Mouse (Mus musculus): Measurements from ENCODE around the gene Fzd7. TPM values are rescaled to one million over a fixed set of nuclear protein-coding genes. Genes with fewer than 3 reads are reported as not detected.

Fzd7 gene
- polyA plus RNA-seq, 1 experiment from 2014 or later = 5.4 TPM

DNA sequence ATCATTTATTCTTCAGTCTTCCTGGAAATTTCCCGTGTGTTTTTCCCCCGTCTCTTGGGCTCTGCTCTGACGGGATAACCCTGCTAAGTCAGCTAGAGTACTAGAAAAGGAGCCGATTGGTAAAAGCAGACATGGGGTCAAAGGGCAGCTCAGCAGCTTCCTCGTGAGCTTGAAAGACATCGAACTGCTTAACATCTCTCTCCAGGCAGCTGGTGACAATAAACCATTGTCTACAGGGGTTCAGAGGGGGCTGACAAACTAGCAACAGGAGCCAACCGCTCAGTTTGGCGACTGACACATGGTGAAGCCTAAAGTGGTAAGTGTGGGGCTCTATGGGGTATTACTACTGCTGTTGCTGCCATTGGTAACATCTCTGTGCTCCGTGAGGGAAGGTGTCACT is 30.6 kb upstream of the Fzd7 start:
- H3K9ac ChIP-seq (ENCODE audit: low read length) = no peak overlapping the region
- H3K9me3 ChIP-seq (ENCODE audit: control insufficient read depth, low read length) = 0 out of 2 replicates have a peak, but pooled peaks cover 3% of the 10 kb centered on the region
- peaks cover 15% of the 10 kb centered on the region for H3K27me3 ChIP-seq (ENCODE audit: control insufficient read depth, insufficient read depth, low read length)
- H3K4me3 ChIP-seq (ENCODE audit: control insufficient read depth in 1 of 2, insufficient read depth in 1 of 2, low read depth in 1 of 2, low read length in 2 of 2) = no peak overlapping the region
- no peak for ATAC-seq (ENCODE audit: insufficient number of reproducible peaks, insufficient read depth, low FRiP score, low read depth)
- no peak overlapping the region for H3K4me2 ChIP-seq (ENCODE audit: low read length)
- H3K27ac ChIP-seq (replicated peaks in 1 of 2; ENCODE audit: control insufficient read depth in 1 of 2, insufficient read depth in 1 of 2, low read depth in 2 of 2, low read length in 2 of 2) = no peak overlapping the region
- 30% methylated on average over 9 of the region's 9 CpGs for WGBS
- H3K4me1 ChIP-seq (ENCODE audit: control insufficient read depth in 2 of 2, insufficient read depth in 2 of 2, low read length in 2 of 2) = peaks cover 1 to 3% of the 10 kb centered on the region in 2 experiments; a peak in 2 of 4 replicates
- no peaks in the 10 kb centered on the region for H3K36me3 ChIP-seq (ENCODE audit: control insufficient read depth, insufficient read depth, low read length)

DNA sequence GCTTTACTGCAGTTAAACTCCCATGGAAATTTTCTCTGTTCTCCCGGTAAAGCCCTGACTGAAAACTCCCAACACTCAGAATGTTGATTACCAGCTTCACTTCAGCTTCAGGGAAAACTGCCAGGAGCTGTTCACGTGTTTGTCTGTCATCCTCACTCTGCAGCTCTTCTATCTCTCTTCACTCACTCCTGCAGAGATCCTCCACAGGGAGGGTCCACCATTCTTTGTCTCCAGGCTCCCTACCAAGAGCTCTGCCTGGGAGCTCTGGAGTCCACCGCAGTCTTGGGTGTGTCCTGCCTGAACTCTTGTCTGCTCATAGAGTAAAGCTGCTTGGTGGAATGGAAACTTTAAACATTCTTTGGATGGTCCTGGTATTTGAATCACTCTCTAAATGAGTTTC is 25.4 kb upstream of the Fzd7 start:
- Histone ChIP-seq H3K9me3 (ENCODE audit: control insufficient read depth, low read length) (0 out of 2 replicates have a peak, but pooled peaks cover 3% of the 10 kb centered on the region), H3K27me3 (ENCODE audit: control insufficient read depth, insufficient read depth, low read length) (peaks cover 11% of the 10 kb centered on the region), H3K9ac (ENCODE audit: low read length) (no peak overlapping the region), H3K27ac (replicated peaks in 1 of 2; ENCODE audit: control insufficient read depth in 1 of 2, insufficient read depth in 1 of 2, low read depth in 2 of 2, low read length in 2 of 2) (no peak overlapping the region), H3K36me3 (ENCODE audit: control insufficient read depth, insufficient read depth, low read length) (no peaks in the 10 kb centered on the region), H3K4me1 (ENCODE audit: control insufficient read depth in 2 of 2, insufficient read depth in 2 of 2, low read length in 2 of 2) (peaks cover 2 to 10% of the 10 kb centered on the region in 2 experiments; a peak in 2 of 4 replicates), H3K4me3 (ENCODE audit: control insufficient read depth in 1 of 2, insufficient read depth in 1 of 2, low read depth in 1 of 2, low read length in 2 of 2) (no peak overlapping the region), H3K4me2 (ENCODE audit: low read length) (no peak overlapping the region)
- ATAC-seq (ENCODE audit: insufficient number of reproducible peaks, insufficient read depth, low FRiP score, low read depth) = no peak
- 16% methylated on average over 3 of the region's 3 CpGs for WGBS

DNA sequence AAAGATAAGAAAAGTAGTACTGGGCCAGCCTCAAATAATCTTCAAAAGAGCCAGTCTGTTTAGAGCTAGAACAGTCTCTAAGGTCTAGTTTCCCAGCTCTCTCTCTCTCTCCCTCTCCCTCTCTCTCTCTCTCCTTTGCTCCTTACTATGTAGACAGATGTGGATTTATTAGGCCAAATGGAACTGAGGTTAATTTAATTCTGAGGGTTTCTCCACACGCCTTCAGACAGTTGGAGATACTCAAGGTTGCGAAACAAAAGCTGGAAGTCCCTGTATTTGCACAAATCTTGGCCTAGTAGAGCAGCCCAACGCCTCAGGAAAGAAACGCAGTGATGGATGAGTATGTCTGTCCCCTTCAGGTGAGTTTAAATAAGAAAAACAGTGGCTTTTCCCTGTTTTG is 24.4 kb upstream of the Fzd7 start:
- no peak for ATAC-seq (ENCODE audit: insufficient number of reproducible peaks, insufficient read depth, low FRiP score, low read depth)
- no peak overlapping the region for H3K4me2 ChIP-seq (ENCODE audit: low read length)
- H3K9me3 ChIP-seq (ENCODE audit: control insufficient read depth, low read length) = no peaks in the 10 kb centered on the region
- WGBS = 83% methylated on average over 4 of the region's 4 CpGs
- H3K27me3 ChIP-seq (ENCODE audit: control insufficient read depth, insufficient read depth, low read length) = peaks cover 17% of the 10 kb centered on the region
- no peak overlapping the region for H3K4me3 ChIP-seq (ENCODE audit: control insufficient read depth in 1 of 2, insufficient read depth in 1 of 2, low read depth in 1 of 2, low read length in 2 of 2)
- H3K36me3 ChIP-seq (ENCODE audit: control insufficient read depth, insufficient read depth, low read length) = no peaks in the 10 kb centered on the region
- no peak overlapping the region for H3K9ac ChIP-seq (ENCODE audit: low read length)
- peaks cover 2 to 10% of the 10 kb centered on the region in 2 experiments; a peak in 2 of 4 replicates for H3K4me1 ChIP-seq (ENCODE audit: control insufficient read depth in 2 of 2, insufficient read depth in 2 of 2, low read length in 2 of 2)
- H3K27ac ChIP-seq (replicated peaks in 1 of 2; ENCODE audit: control insufficient read depth in 1 of 2, insufficient read depth in 1 of 2, low read depth in 2 of 2, low read length in 2 of 2) = no peak overlapping the region

DNA sequence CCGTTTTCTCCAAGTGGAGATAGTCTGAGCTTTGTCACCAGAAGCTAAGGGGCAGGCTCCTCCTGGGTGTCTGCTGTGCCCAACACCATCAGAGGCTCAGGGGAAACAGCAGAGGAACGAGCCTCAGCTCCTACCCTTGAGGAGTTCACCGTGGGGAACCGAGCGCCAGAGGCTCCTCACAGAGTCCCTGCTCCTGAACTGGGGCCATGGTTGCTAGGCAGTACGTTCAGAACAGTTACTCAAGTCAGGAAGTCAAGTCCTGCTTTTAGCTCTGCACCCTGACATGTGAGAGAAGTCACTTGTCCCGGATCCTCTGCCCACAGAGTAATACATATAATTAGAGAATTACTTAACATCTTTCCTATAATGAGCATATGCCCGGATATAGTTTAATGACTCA is 23.3 kb upstream of the Fzd7 start:
- Histone ChIP-seq H3K9me3 (ENCODE audit: control insufficient read depth, low read length) (no peaks in the 10 kb centered on the region), H3K4me3 (ENCODE audit: control insufficient read depth in 1 of 2, insufficient read depth in 1 of 2, low read depth in 1 of 2, low read length in 2 of 2) (no peak overlapping the region), H3K27ac (replicated peaks in 1 of 2; ENCODE audit: control insufficient read depth in 1 of 2, insufficient read depth in 1 of 2, low read depth in 2 of 2, low read length in 2 of 2) (no peak overlapping the region), H3K27me3 (ENCODE audit: control insufficient read depth, insufficient read depth, low read length) (peaks cover 17% of the 10 kb centered on the region), H3K36me3 (ENCODE audit: control insufficient read depth, insufficient read depth, low read length) (no peaks in the 10 kb centered on the region), H3K4me2 (ENCODE audit: low read length) (no peak overlapping the region), H3K4me1 (ENCODE audit: control insufficient read depth in 2 of 2, insufficient read depth in 2 of 2, low read length in 2 of 2) (peaks cover 2 to 10% of the 10 kb centered on the region in 2 experiments; a peak in 2 of 4 replicates), H3K9ac (ENCODE audit: low read length) (no peak overlapping the region)
- 27% methylated on average over 8 of the region's 8 CpGs for WGBS
- ATAC-seq (ENCODE audit: insufficient number of reproducible peaks, insufficient read depth, low FRiP score, low read depth) = no peak

DNA sequence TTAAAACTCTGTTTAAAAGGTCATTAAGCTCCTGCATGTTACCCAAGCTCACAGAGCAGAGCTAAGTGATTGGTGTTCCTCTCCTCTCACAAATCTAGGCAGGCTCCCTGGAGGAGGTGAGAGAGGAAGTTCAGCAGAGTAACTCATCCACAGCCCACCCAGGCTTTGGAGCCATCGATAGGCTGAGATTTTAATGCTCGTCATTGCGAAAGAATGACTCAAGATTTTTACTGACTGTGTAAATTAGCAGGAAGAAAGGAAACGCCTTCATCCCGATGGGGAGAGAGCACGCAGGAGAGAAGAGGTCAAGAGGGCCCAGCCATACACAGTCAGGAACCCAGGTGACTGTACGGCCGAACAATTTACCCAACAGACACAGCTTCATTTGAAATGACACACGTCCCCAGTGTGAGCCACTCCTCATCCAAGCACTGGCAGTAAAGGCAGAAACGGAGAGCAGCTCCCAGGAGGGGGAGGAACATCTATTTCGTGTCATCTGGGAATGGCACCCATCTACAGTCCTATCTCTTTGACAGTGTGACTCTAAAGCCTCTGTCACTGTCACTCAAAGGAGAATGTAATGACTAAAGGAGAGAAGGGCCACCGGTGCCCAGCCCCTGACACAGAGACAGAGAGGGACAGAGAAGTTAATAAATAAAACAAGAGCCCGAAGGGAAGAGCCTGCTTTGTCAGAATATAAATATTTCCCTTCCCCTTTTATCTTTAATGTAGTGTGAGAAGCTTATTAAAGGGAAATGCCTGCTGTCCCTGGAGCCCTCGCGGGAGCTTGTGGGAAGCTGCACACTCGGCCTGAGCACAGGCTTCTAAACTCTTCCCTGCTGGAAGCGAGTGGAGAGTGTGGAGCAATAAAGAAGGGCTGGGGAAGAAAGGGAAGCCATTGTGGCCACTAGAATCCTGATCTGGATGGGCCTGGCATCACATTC is 17.3 kb upstream of the Fzd7 start:
- 55% methylated on average over 17 of the region's 17 CpGs for WGBS
- peaks cover 0 to 3% of the 10 kb centered on the region in 2 experiments; a peak in 3 of 4 replicates for H3K4me1 ChIP-seq (ENCODE audit: control insufficient read depth in 2 of 2, insufficient read depth in 2 of 2, low read length in 2 of 2)
- peaks cover 23% of the 10 kb centered on the region for H3K27me3 ChIP-seq (ENCODE audit: control insufficient read depth, insufficient read depth, low read length)
- no peak overlapping the region for H3K4me3 ChIP-seq (ENCODE audit: control insufficient read depth in 1 of 2, insufficient read depth in 1 of 2, low read depth in 1 of 2, low read length in 2 of 2)
- no peak overlapping the region for H3K27ac ChIP-seq (replicated peaks in 1 of 2; ENCODE audit: control insufficient read depth in 1 of 2, insufficient read depth in 1 of 2, low read depth in 2 of 2, low read length in 2 of 2)
- no peak overlapping the region for H3K4me2 ChIP-seq (ENCODE audit: low read length)
- no peaks in the 10 kb centered on the region for H3K9me3 ChIP-seq (ENCODE audit: control insufficient read depth, low read length)
- no peak overlapping the region for H3K9ac ChIP-seq (ENCODE audit: low read length)
- ATAC-seq (ENCODE audit: insufficient number of reproducible peaks, insufficient read depth, low FRiP score, low read depth) = no peak
- no peaks in the 10 kb centered on the region for H3K36me3 ChIP-seq (ENCODE audit: control insufficient read depth, insufficient read depth, low read length)

DNA sequence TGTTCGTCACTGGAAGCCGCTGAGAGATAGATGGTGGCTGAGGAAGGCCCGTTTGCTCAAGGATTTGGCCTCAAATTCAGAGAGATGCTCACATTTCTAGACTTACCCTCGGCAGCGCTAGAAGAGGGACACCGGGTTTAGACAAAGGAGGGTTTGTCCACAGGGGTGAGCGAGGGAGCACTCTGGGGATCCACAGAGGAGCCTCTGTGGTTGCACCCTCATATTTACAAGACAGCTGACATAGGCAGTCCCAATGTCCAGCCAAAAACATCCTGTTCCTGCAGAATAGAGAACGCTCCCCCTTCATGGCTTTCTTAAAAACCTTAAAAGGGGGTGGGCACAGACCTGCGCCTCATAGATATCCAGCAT is 16.6 kb upstream of the Fzd7 start:
- WGBS = 73% methylated on average over 9 of the region's 9 CpGs
- H3K9ac ChIP-seq (ENCODE audit: low read length) = no peak overlapping the region
- H3K36me3 ChIP-seq (ENCODE audit: control insufficient read depth, insufficient read depth, low read length) = no peaks in the 10 kb centered on the region
- no peak for ATAC-seq (ENCODE audit: insufficient number of reproducible peaks, insufficient read depth, low FRiP score, low read depth)
- H3K4me2 ChIP-seq (ENCODE audit: low read length) = no peak overlapping the region
- H3K4me3 ChIP-seq (ENCODE audit: control insufficient read depth in 1 of 2, insufficient read depth in 1 of 2, low read depth in 1 of 2, low read length in 2 of 2) = no peak overlapping the region
- H3K27ac ChIP-seq (replicated peaks in 1 of 2; ENCODE audit: control insufficient read depth in 1 of 2, insufficient read depth in 1 of 2, low read depth in 2 of 2, low read length in 2 of 2) = no peak overlapping the region
- H3K4me1 ChIP-seq (ENCODE audit: control insufficient read depth in 2 of 2, insufficient read depth in 2 of 2, low read length in 2 of 2) = peaks cover 0 to 3% of the 10 kb centered on the region in 2 experiments; a peak in 3 of 4 replicates
- H3K9me3 ChIP-seq (ENCODE audit: control insufficient read depth, low read length) = no peaks in the 10 kb centered on the region
- H3K27me3 ChIP-seq (ENCODE audit: control insufficient read depth, insufficient read depth, low read length) = peaks cover 30% of the 10 kb centered on the region

DNA sequence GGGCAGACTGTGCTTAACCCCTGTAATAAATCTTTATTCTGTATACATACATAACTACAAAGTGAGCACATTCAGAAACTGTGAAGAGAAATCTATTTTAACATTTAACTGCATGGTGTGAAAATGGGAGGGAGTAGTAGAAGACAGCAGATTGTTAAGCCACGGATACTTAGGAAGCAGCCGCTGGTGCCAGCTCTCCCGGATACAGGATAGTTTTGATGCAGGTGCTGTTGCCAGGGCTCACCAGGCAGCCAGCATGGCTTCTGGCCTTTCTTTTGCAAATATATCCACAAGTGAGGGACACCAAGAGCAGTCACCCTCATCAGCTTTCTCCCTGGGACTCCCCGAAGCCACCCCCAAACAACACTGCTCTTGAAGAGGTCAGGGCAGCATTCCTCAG is 13.1 kb upstream of the Fzd7 start:
- Histone ChIP-seq H3K4me3 (ENCODE audit: control insufficient read depth in 1 of 2, insufficient read depth in 1 of 2, low read depth in 1 of 2, low read length in 2 of 2) (no peak overlapping the region), H3K27ac (replicated peaks in 1 of 2; ENCODE audit: control insufficient read depth in 1 of 2, insufficient read depth in 1 of 2, low read depth in 2 of 2, low read length in 2 of 2) (no peak overlapping the region), H3K9me3 (ENCODE audit: control insufficient read depth, low read length) (no peaks in the 10 kb centered on the region), H3K27me3 (ENCODE audit: control insufficient read depth, insufficient read depth, low read length) (peaks cover 39% of the 10 kb centered on the region), H3K4me2 (ENCODE audit: low read length) (no peak overlapping the region), H3K9ac (ENCODE audit: low read length) (no peak overlapping the region), H3K36me3 (ENCODE audit: control insufficient read depth, insufficient read depth, low read length) (no peaks in the 10 kb centered on the region), H3K4me1 (ENCODE audit: control insufficient read depth in 2 of 2, insufficient read depth in 2 of 2, low read length in 2 of 2) (peaks cover 5 to 8% of the 10 kb centered on the region in 2 experiments)
- 63% methylated on average over 4 of the region's 4 CpGs for WGBS
- no peak for ATAC-seq (ENCODE audit: insufficient number of reproducible peaks, insufficient read depth, low FRiP score, low read depth)

Data from heart, embryonic 14.5 days (tissue).